Mouse (Mus musculus) kidney, adult 18-20 months (tissue): ENCODE measurements around the gene Klk10.
A peak's percentile ranks its signal among the peaks of the same experiment; 100 is the strongest.

Source experiments
- DNase-seq: peaks from one replicate; pipeline ENCODE4 v3.0.0; 2021

The Klk10 gene

GRCm38 (mm10) chr7:43797333-43797769, 16.5 kb downstream of the Klk10 start, which contains the start of gene Klk8:
Klk8 (plus strand) TSS chr7:43797577.
- DNase-seq = peak; percentile 17

- DNase-seq = no peak
Observed at GRCm38 (mm10) chr7:43797844-43798462, 17.1 kb downstream of the Klk10 start.

- DNase-seq = no peak
Observed at GRCm38 (mm10) chr7:43799876-43800275, 19.0 kb downstream of the Klk10 start.

- DNase-seq = no peak
Observed at GRCm38 (mm10) chr7:43810994-43811393, 30.2 kb downstream of the Klk10 start, which contains the start of gene Klk7. Klk7 (plus strand) TSS chr7:43811294.

GRCm38 (mm10) chr7:43815211-43815610, 34.4 kb downstream of the Klk10 start:
- DNase-seq = no peak

GRCm38 (mm10) chr7:43816746-43817145, 35.9 kb downstream of the Klk10 start:
- no peak for DNase-seq

- no peak for DNase-seq
Observed at GRCm38 (mm10) chr7:43821581-43821980, 40.7 kb downstream of the Klk10 start.

GRCm38 (mm10) chr7:43824199-43824598, 43.4 kb downstream of the Klk10 start, which contains the start of gene Klk6:
Klk6 (plus strand) TSS chr7:43824499.
- no peak for DNase-seq

GRCm38 (mm10) chr7:43826056-43826455, 45.2 kb downstream of the Klk10 start:
- DNase-seq = no peak

- no peak for DNase-seq
Observed at GRCm38 (mm10) chr7:43827706-43828105, 46.9 kb downstream of the Klk10 start.

GRCm38 (mm10) chr7:43829006-43829405, 48.2 kb downstream of the Klk10 start:
- DNase-seq = no peak
